Comparison of ENCODE assay signal across 35 mouse cellular contexts in genomic region chrX:134300219-134300618, GRCm38 (mm10). TPM values are rescaled to one million over a fixed set of nuclear protein-coding genes. Genes with fewer than 3 reads are reported as not detected.
DNase-seq lines count a peak whose midpoint lies in the region; ATAC-seq lines count a peak whose summit lies in the region.
"Had no signal": no experiment of that assay in that cellular context is flagged by ENCODE, and none has a peak within 500 bp of the region (broad histone marks: within the 10 kb centered on the region; RNA-seq: fewer than 3 reads in every experiment).

No protein-coding gene starts in this region.

- H3K9ac ChIP-seq in hindbrain, embryonic 14.5 days, result no peak overlapping the region
- no peak overlapping the region for H3K9ac ChIP-seq in hindbrain, embryonic 12.5 days
- H3K9ac ChIP-seq: embryonic facial prominence, embryonic 15.5 days; forebrain, embryonic 13.5 days; heart, embryonic 12.5 days; limb, embryonic 15.5 days; liver, embryonic 13.5 days had no signal

- H3K36me3 ChIP-seq in hindbrain, embryonic 14.5 days (replicated peaks; ENCODE audit: control insufficient read depth, insufficient read depth), result 0 out of 2 replicates have a peak, but pooled peaks cover 7% of the 10 kb centered on the region
- H3K36me3 ChIP-seq in hindbrain, embryonic 12.5 days, result no peaks in the 10 kb centered on the region
- H3K36me3 ChIP-seq: embryonic facial prominence, embryonic 10.5 days; embryonic facial prominence, embryonic 15.5 days; heart, embryonic 12.5 days; limb, embryonic 10.5 days; limb, embryonic 15.5 days; liver, embryonic 13.5 days had no signal

- no peaks in the 10 kb centered on the region for H3K9me3 ChIP-seq in hindbrain, embryonic 14.5 days (ENCODE audit: control insufficient read depth, low read length)
- H3K9me3 ChIP-seq in hindbrain, embryonic 12.5 days (replicated peaks), result no peaks in the 10 kb centered on the region
- H3K9me3 ChIP-seq: embryonic facial prominence, embryonic 10.5 days; embryonic facial prominence, embryonic 15.5 days; forebrain, embryonic 13.5 days; heart, embryonic 12.5 days; limb, embryonic 10.5 days; limb, embryonic 15.5 days; liver, embryonic 13.5 days; midbrain, embryonic 10.5 days had no signal

- H3K27ac ChIP-seq in hindbrain, embryonic 14.5 days, result no peak overlapping the region
- H3K27ac ChIP-seq in hindbrain, embryonic 12.5 days, result no peak overlapping the region
- H3K27ac ChIP-seq: embryonic facial prominence, embryonic 10.5 days; embryonic facial prominence, embryonic 15.5 days; forebrain, embryonic 13.5 days; gastrocnemius, adult 2 months; limb, embryonic 10.5 days; limb, embryonic 15.5 days; liver, embryonic 13.5 days; macrophage; midbrain, embryonic 10.5 days had no signal

- no peak for DNase-seq in hindbrain, embryonic 14.5 days (ENCODE audit: low spot score)
- DNase-seq in 416B (ENCODE audit: low read depth), result peak; percentile 46
- DNase-seq in MEL-GATA-1-ER (ENCODE audit: extremely low read depth, low read depth), result peak; percentile 56
- DNase-seq in layer of hippocampus, postnatal 14 days (ENCODE audit: low spot score in 2 of 2), result no peak
- no peak for DNase-seq in lung, adult 18-20 months
- no peak for DNase-seq in kidney, postnatal 36 days
- DNase-seq: adrenal gland, postnatal 25 days; cerebellum, adult 18-20 months; cerebellum, postnatal 10 days; gastrocnemius, adult 2 months; gastrocnemius, postnatal 36 days; heart, adult 18-20 months; heart, postnatal 4 days; kidney, postnatal 25 days; layer of hippocampus, postnatal 36 days; liver, embryonic 13.5 days; lung, adult 2 months; lung, postnatal 10 days; right cerebral cortex, adult 18-20 months; right cerebral cortex, postnatal 4 days; thymus, adult 2 months; thymus, postnatal 4 days had no signal

- H3K4me3 ChIP-seq in hindbrain, embryonic 14.5 days (replicated peaks; ENCODE audit: low read length), result no peak overlapping the region
- H3K4me3 ChIP-seq in hindbrain, embryonic 12.5 days, result no peak overlapping the region
- H3K4me3 ChIP-seq: embryonic facial prominence, embryonic 10.5 days; embryonic facial prominence, embryonic 15.5 days; forebrain, embryonic 13.5 days; gastrocnemius, adult 2 months; heart, embryonic 12.5 days; limb, embryonic 10.5 days; limb, embryonic 15.5 days; liver, embryonic 13.5 days; midbrain, embryonic 10.5 days; myocyte had no signal

- H3K4me2 ChIP-seq in hindbrain, embryonic 14.5 days (replicated peaks), result 0 out of 2 replicates have a peak overlapping the region, but pooled peaks have one; percentile 6
- no peak overlapping the region for H3K4me2 ChIP-seq in hindbrain, embryonic 12.5 days (replicated peaks)
- H3K4me2 ChIP-seq: embryonic facial prominence, embryonic 15.5 days; forebrain, embryonic 13.5 days; heart, embryonic 12.5 days; limb, embryonic 15.5 days; liver, embryonic 13.5 days had no signal

- H3K27me3 ChIP-seq in hindbrain, embryonic 14.5 days (ENCODE audit: control insufficient read depth, insufficient read depth, low read length), result no peaks in the 10 kb centered on the region
- H3K27me3 ChIP-seq in hindbrain, embryonic 12.5 days, result peaks cover 5% of the 10 kb centered on the region
- H3K27me3 ChIP-seq: CH12.LX; forebrain, embryonic 13.5 days had no signal

- no peak for ATAC-seq in hindbrain, embryonic 14.5 days (ENCODE audit: low FRiP score)
- ATAC-seq in hindbrain, embryonic 12.5 days (ENCODE audit: low FRiP score), result no peak
- ATAC-seq in megakaryocyte-erythroid progenitor cell, adult 5-6 weeks (replicated peaks; ENCODE audit: low FRiP score, low TSS enrichment, poor library complexity, severe bottlenecking), result peak; percentile 46; the same call in 1 of the 2 replicates
- ATAC-seq: forebrain, embryonic 13.5 days; intestine, postnatal 0 days had no signal

- H3K4me1 ChIP-seq in hindbrain, embryonic 14.5 days (replicated peaks; ENCODE audit: control insufficient read depth, insufficient read depth, low read length), result 0 out of 2 replicates have a peak, but pooled peaks cover 5% of the 10 kb centered on the region
- no peaks in the 10 kb centered on the region for H3K4me1 ChIP-seq in hindbrain, embryonic 12.5 days
- H3K4me1 ChIP-seq: embryonic facial prominence, embryonic 15.5 days; limb, embryonic 15.5 days; liver, embryonic 13.5 days had no signal

- WGBS in hindbrain, embryonic 14.5 days, result 57% methylated on average over 5 of the region's 5 CpGs
- WGBS in hindbrain, embryonic 12.5 days, result 58% methylated on average over 5 of the region's 5 CpGs

RNA-seq across cellular contexts. Expression of gene Tmem35a, which starts 5.2 kb away (rescaled TPM):
- polyA plus RNA-seq in hindbrain, embryonic 14.5 days (2014; fragmentation: Nextera tagmentation; extraction: Ambion mirVana), result 94.8 and 109 TPM in 2 replicates
- 47.4 and 49.9 TPM in 2 replicates for polyA plus RNA-seq in hindbrain, embryonic 12.5 days (2016; fragmentation: Nextera tagmentation; extraction: Ambion mirVana)
- 0.31 TPM in 1 of 2 replicates, not detected in the other for total RNA-seq in megakaryocyte-erythroid progenitor cell, adult 5-6 weeks (2014; fragmentation: Nextera tagmentation)
- total RNA-seq in megakaryocyte-erythroid progenitor cell, adult 5-6 weeks (2017), result not detected in 2 replicates
- 10 to 100 TPM; 63.0 to 63.8 TPM for total RNA-seq in layer of hippocampus, postnatal 14 days (2021)
- total RNA-seq: CH12.LX had no signal
- polyA plus RNA-seq: macrophage had no signal

RNA-seq across cellular contexts. Expression of gene Cenpi, which starts 7.7 kb away (rescaled TPM):
- polyA plus RNA-seq in hindbrain, embryonic 14.5 days (2014; fragmentation: Nextera tagmentation; extraction: Ambion mirVana), result 4.3 and 7.8 TPM in 2 replicates
- polyA plus RNA-seq in hindbrain, embryonic 12.5 days (2016; fragmentation: Nextera tagmentation; extraction: Ambion mirVana), result 12.7 and 17.7 TPM in 2 replicates
- total RNA-seq in megakaryocyte-erythroid progenitor cell, adult 5-6 weeks (2014; fragmentation: Nextera tagmentation), result 26.4 and 33.6 TPM in 2 replicates
- total RNA-seq in megakaryocyte-erythroid progenitor cell, adult 5-6 weeks (2017), result 28.4 and 35.3 TPM in 2 replicates
- total RNA-seq in layer of hippocampus, postnatal 14 days (2021), result 1 to 10 TPM; 1.6 to 2.1 TPM

RNA-seq across cellular contexts. Expression of gene Trmt2b, which starts 23.4 kb away (rescaled TPM):
- polyA plus RNA-seq in hindbrain, embryonic 14.5 days (2014; fragmentation: Nextera tagmentation; extraction: Ambion mirVana), result 6.5 and 7.3 TPM in 2 replicates
- 7.7 and 8.8 TPM in 2 replicates for polyA plus RNA-seq in hindbrain, embryonic 12.5 days (2016; fragmentation: Nextera tagmentation; extraction: Ambion mirVana)
- total RNA-seq in megakaryocyte-erythroid progenitor cell, adult 5-6 weeks (2014; fragmentation: Nextera tagmentation), result 14.9 and 18.3 TPM in 2 replicates
- total RNA-seq in megakaryocyte-erythroid progenitor cell, adult 5-6 weeks (2017), result 19.7 and 22.8 TPM in 2 replicates
- 1 to 10 TPM; 5.9 to 6.8 TPM for total RNA-seq in layer of hippocampus, postnatal 14 days (2021)

Comparison
In these comparisons a context has a peak if more than half of its experiments do, and no peak if none do; other contexts are left out.
1. DNase-seq: peak in 416B (single experiment) and MEL-GATA-1-ER (single experiment); none in hindbrain, embryonic 14.5 days (single experiment), layer of hippocampus, postnatal 14 days (0 of 2), lung, adult 18-20 months (0 of 2) and kidney, postnatal 36 days (0 of 2).
2. RNA of gene Tmem35a, which starts 5.2 kb away (total RNA-seq): 63.0 to 63.8 TPM in layer of hippocampus, postnatal 14 days; 0.31 TPM in megakaryocyte-erythroid progenitor cell, adult 5-6 weeks; every median in the first group is over 10 times any median in the second.
3. RNA of gene Cenpi, which starts 7.7 kb away (total RNA-seq): 26.4 to 35.3 TPM in megakaryocyte-erythroid progenitor cell, adult 5-6 weeks; 1.6 to 2.1 TPM in layer of hippocampus, postnatal 14 days; every median in the first group is over 4 times any median in the second.